Mouse (Mus musculus) hindbrain, embryonic 13.5 days (tissue): ENCODE data around the gene Aida. TPM values are rescaled to one million over a fixed set of nuclear protein-coding genes. Genes with fewer than 3 reads are reported as not detected.

Experiments used
- ATAC-seq: fragments of 200-750 bp; cut with Nextera tagmentation; 2 replicates; pipeline ENCODE4 v1.8.0; 2017; ENCODE audit warnings: moderate TSS enrichment; ENCODE audit not compliant: low FRiP score
- H3K27ac ChIP-seq: fragments of 300-500 bp; sonication (generic); 2 replicates; pipeline ENCODE4 v1.5.1; 2015; ENCODE audit warnings: inconsistent platforms, mild to moderate bottlenecking, moderate library complexity
- H3K27me3 ChIP-seq: fragments of 300-500 bp; sonication (generic); 2 replicates; pipeline ENCODE4 v1.6.1; 2015; ENCODE audit warnings: mild to moderate bottlenecking, inconsistent platforms
- H3K36me3 ChIP-seq: fragments of 300-500 bp; sonication (generic); 2 replicates; pipeline ENCODE4 v1.6.1; 2015; ENCODE audit warnings: mild to moderate bottlenecking, inconsistent platforms
- H3K4me1 ChIP-seq: fragments of 300-500 bp; sonication (generic); replicated peaks from 2 replicates; pipeline ENCODE4 v1.6.1; 2015; ENCODE audit warnings: inconsistent platforms
- H3K4me2 ChIP-seq: fragments of 300-500 bp; sonication (generic); 2 replicates; pipeline ENCODE4 v1.6.1; 2015; ENCODE audit warnings: inconsistent platforms, mild to moderate bottlenecking, moderate library complexity
- H3K4me3 ChIP-seq: fragments of 300-500 bp; sonication (generic); 2 replicates; pipeline ENCODE4 v1.5.1; 2015; ENCODE audit warnings: mild to moderate bottlenecking, inconsistent platforms
- H3K9ac ChIP-seq: fragments of 300-500 bp; sonication (generic); 2 replicates; pipeline ENCODE4 v1.6.1; 2015; ENCODE audit warnings: mild to moderate bottlenecking, inconsistent platforms
- H3K9me3 ChIP-seq: fragments of 300-500 bp; sonication (generic); 2 replicates; pipeline ENCODE4 v1.6.1; 2016; ENCODE audit warnings: inconsistent platforms
- WGBS: fragments of 180-500 bp; shearing (Covaris S2); methylation state at CpG from one replicate; pipeline ENCODE4 v1.1.7; 2015; 5-methylcytosine and 5-hydroxymethylcytosine counted together
- polyA plus RNA-seq: library from polyadenylated mRNA; unstranded; fragments of >200 nt; fragmentation: Nextera tagmentation; extraction: Ambion mirVana; gene quantifications from 2 replicates; pipeline ENCODE4 v1.2.1, GENCODE M21; 2015

Gene Aida
- polyA plus RNA-seq = 50.9 and 51.8 TPM in 2 replicates

DNA sequence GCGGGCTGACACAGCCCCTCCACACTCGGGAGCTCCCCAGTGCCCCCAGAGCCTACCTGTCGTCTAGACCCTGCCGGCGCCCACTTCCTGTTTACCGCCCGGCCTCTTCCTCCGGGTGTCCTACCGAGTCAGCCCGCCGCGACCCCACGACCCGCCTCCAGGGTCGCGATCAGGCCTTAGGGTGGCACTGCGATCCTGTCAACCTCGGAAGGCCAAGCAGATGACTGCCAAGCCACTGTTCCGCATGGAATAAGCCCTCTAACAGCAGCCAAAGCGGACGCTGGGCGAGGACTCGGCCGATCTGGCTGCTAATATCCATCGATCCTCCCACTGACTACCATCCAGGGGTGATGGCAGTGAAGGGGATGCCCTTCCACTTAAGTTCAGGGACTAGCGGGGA lies at the start of gene Aida:
Gene Aida (plus strand): TSS at position 126 of the 400 bp plus-strand sequence.
- Histone ChIP-seq H3K9me3 (no peaks in the 10 kb centered on the region), H3K4me1 (0 out of 2 replicates have a peak, but pooled peaks cover 7% of the 10 kb centered on the region), H3K4me3 (peak within 1 kb of the TSS; percentile 51), H3K27ac (peak within 1 kb of the TSS; percentile 80), H3K27me3 (no peaks in the 10 kb centered on the region), H3K9ac (peak within 1 kb of the TSS; percentile 74), H3K36me3 (peaks cover 23% of the 10 kb centered on the region), H3K4me2 (peak within 1 kb of the TSS; percentile 57)
- ATAC-seq = peak; percentile 30
- WGBS = under 1% methylated on average over 26 of the region's 26 CpGs

DNA sequence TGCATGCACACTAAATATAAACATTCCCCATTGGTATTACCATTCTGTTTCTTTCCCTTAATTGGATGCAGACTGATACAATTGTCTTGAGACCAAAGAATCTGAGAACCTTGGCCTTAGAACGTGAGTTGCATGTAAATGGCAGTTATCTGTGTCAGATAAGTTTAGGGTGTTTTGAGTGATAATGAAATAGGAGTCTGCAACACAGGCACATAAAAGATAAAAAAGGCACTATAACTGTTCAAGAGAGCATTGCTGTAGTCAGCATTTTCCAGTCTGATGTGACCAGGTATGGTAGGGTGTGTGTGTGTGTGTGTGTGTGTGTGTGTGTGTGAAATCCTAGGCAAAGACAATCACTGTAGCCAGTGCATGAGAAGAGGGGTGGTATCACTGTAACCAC lies 48.2 kb upstream of the Aida start:
- WGBS = 43% methylated on average over 1 of the region's 1 CpGs
- H3K4me2 ChIP-seq = no peak overlapping the region

DNA sequence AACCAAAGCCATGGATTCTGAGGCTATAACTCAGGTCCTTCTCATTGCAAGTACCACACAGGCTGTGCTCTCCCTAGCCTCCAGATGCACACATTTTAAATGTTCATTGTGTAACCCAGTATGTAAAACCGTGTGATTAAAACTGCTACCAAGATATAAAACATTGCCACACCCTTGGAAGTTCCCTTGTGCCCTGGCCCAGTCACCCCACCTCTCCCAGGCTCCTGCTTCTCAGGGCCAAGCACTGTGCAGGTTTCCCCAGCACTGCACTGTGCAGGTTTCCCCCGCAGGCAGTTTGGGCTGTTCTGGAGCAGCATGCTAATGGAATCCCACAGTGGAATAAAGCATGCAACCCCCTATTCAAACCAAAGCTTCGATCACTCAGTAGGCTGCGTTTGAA lies 45.8 kb upstream of the Aida start:
- Histone ChIP-seq H3K4me2 (no peak overlapping the region), H3K4me1 (peaks cover 22% of the 10 kb centered on the region), H3K9ac (no peak overlapping the region), H3K27me3 (no peaks in the 10 kb centered on the region), H3K4me3 (no peak overlapping the region), H3K27ac (no peak overlapping the region), H3K9me3 (no peaks in the 10 kb centered on the region), H3K36me3 (no peaks in the 10 kb centered on the region)
- 64% methylated on average over 4 of the region's 4 CpGs for WGBS
- ATAC-seq = no peak

More for the DNA sequence above, 48.2 kb upstream of the Aida start:
- Histone ChIP-seq H3K4me1 (peaks cover 21% of the 10 kb centered on the region), H3K27ac (no peak overlapping the region), H3K9me3 (no peaks in the 10 kb centered on the region), H3K36me3 (no peaks in the 10 kb centered on the region), H3K9ac (no peak overlapping the region), H3K4me3 (no peak overlapping the region), H3K27me3 (no peaks in the 10 kb centered on the region)
- ATAC-seq = no peak

DNA sequence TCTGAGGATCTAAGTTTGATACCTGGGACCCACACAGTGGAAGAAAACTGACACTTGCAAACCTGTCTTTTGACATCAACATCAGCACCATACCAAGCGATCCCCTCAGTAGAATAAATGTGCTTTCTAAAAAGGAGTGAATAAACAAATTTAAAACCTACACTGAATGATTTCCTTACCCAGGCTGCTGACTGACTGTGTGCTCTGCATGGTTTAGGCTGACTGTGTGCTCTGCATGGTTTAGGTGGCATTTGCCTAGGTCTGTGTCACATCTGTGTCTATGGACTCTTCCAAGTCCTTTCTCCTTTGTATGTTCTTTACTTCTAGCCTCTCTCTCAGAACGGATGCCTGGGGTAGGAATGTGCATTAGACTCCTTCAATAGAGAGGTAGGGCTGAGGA lies 44.6 kb upstream of the Aida start:
- no peaks in the 10 kb centered on the region for H3K27me3 ChIP-seq
- WGBS = 82% methylated on average over 2 of the region's 2 CpGs
- no peaks in the 10 kb centered on the region for H3K36me3 ChIP-seq
- no peak for ATAC-seq
- H3K4me2 ChIP-seq = no peak overlapping the region
- no peak overlapping the region for H3K9ac ChIP-seq
- no peaks in the 10 kb centered on the region for H3K9me3 ChIP-seq
- H3K4me3 ChIP-seq = no peak overlapping the region
- H3K4me1 ChIP-seq = peaks cover 20% of the 10 kb centered on the region
- 0 out of 2 replicates have a peak overlapping the region, but pooled peaks have one; percentile 71 for H3K27ac ChIP-seq

DNA sequence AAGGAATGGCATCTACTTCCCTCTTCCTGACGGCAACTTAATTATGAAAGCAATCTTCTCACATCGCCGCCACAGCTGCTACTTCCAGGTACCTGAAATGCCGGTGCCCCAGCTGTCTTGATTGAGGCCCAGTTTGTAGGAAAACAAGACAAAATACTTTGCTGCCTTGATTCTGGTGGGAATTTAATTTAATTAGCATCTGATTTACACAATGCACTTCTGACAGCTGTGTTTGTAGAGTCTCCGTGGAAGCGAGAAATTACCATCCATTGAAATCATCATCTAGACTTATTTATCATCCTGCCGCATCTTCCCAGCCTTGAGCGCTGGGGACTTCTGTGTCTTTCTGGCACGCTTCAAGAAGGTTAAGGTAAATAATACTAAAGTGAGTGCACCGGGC lies 43.8 kb upstream of the Aida start:
- H3K9ac ChIP-seq = 0 out of 2 replicates have a peak overlapping the region, but pooled peaks have one; percentile 15
- 26% methylated on average over 10 of the region's 10 CpGs for WGBS
- 0 out of 2 replicates have a peak, but pooled peaks have one; percentile 32 for ATAC-seq

DNA sequence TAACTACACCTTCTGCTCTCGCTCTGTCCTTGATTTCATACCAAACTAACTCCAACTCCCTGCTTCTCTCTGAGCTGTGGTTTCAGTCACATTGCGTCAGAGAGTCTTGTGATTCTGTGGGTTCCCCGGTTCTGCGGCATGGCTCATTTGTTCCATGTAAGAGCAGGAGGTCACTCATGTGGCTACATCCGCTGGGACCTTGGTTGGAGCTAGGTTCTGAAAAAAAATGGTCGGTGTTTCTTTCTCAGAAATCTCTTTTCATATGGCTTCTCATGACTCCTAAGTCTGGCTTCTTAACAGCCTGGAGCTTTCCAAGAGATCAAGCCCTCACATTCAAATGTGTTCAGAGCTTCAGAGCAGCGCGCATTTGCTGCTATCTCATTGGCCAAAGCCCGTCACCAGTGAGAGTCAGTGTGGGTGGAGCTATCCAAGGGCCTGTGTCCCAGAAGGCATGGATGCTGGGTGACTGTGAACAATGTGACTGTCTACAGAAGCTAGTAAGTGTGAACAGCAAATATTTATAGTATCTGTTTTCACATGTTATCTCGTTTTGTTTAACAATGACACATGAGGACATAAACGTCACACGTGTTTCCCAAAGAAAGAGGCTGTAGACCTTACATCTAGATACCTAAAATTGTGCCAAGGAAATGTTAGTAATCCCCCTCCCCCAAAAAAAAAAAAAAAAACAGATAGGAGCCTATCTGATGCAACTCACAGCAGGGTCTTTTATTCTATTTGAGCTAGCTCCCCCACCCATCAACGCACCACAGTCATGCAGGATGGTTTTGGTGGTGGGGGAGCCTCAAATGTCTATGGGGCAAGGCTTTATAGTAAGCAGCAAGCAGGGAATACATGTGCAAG lies 32.0 kb upstream of the Aida start:
- H3K4me2 ChIP-seq = no peak overlapping the region
- 80% methylated on average over 13 of the region's 13 CpGs for WGBS
- H3K36me3 ChIP-seq = no peaks in the 10 kb centered on the region
- H3K9me3 ChIP-seq = no peaks in the 10 kb centered on the region
- H3K4me1 ChIP-seq = no peaks in the 10 kb centered on the region
- H3K27ac ChIP-seq = no peak overlapping the region
- no peak overlapping the region for H3K9ac ChIP-seq
- ATAC-seq = no peak
- H3K4me3 ChIP-seq = no peak overlapping the region
- no peaks in the 10 kb centered on the region for H3K27me3 ChIP-seq

More for the DNA sequence above, 43.8 kb upstream of the Aida start:
- Histone ChIP-seq H3K27ac (peak overlapping the region; percentile 71), H3K9me3 (no peaks in the 10 kb centered on the region), H3K27me3 (no peaks in the 10 kb centered on the region), H3K4me1 (peaks cover 17% of the 10 kb centered on the region), H3K4me2 (0 out of 2 replicates have a peak overlapping the region, but pooled peaks have one; percentile 3), H3K36me3 (no peaks in the 10 kb centered on the region), H3K4me3 (no peak overlapping the region)

DNA sequence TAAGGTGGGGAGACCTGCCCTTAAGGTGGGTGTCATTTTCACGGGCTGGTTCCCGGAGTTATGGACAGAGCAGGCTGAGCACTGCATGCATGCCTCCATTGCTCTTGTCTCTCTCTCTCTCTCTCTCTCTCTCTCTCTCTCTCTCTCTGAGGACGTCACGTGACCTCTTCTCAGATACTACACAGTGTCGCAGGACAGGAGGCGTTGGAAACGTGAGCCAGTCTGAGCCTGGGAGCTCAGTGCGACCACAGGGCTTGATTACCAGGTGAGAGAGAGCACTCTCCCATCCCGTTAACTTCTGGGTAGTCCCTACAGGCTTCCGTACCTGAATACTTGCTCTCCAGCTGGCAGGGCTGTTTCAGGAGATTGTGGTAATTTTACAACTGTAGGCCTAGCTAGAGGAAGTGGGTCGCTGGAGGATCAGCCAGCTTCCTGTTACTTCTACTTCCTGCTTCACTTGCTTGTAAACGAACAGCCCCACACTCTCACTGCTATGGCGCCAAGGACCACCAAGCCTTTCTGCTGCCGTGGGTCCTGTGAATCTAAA lies 30.4 kb upstream of the Aida start:
- H3K9me3 ChIP-seq = no peaks in the 10 kb centered on the region
- no peak overlapping the region for H3K4me2 ChIP-seq
- H3K27me3 ChIP-seq = no peaks in the 10 kb centered on the region
- 76% methylated on average over 14 of the region's 14 CpGs for WGBS
- no peaks in the 10 kb centered on the region for H3K36me3 ChIP-seq
- H3K4me1 ChIP-seq = no peaks in the 10 kb centered on the region
- H3K9ac ChIP-seq = no peak overlapping the region
- H3K27ac ChIP-seq = no peak overlapping the region
- ATAC-seq = no peak
- H3K4me3 ChIP-seq = no peak overlapping the region

DNA sequence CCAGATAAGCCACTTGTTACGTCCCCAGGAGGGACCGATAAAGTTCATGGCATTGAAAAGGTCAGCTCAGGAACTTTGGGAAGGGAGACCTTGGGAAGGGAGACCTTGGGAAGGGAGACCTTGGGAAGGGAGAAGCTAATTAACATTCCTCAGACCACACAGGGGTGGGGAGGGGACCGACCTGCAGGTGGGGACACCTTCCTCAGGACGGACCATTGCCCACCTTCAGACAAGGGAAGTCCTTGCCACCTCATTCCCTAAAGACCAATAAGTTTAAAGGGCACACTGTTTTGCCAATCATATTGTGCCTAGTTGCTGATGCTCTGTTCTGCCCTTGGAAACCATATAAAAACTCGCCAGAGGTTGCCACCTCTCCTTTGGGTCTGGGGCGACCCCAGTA lies 28.7 kb upstream of the Aida start:
- H3K27ac ChIP-seq = no peak overlapping the region
- H3K4me2 ChIP-seq = no peak overlapping the region
- no peaks in the 10 kb centered on the region for H3K36me3 ChIP-seq
- no peaks in the 10 kb centered on the region for H3K9me3 ChIP-seq
- no peaks in the 10 kb centered on the region for H3K4me1 ChIP-seq
- no peak for ATAC-seq
- WGBS = 83% methylated on average over 6 of the region's 6 CpGs
- H3K27me3 ChIP-seq = no peaks in the 10 kb centered on the region
- H3K4me3 ChIP-seq = no peak overlapping the region
- no peak overlapping the region for H3K9ac ChIP-seq

DNA sequence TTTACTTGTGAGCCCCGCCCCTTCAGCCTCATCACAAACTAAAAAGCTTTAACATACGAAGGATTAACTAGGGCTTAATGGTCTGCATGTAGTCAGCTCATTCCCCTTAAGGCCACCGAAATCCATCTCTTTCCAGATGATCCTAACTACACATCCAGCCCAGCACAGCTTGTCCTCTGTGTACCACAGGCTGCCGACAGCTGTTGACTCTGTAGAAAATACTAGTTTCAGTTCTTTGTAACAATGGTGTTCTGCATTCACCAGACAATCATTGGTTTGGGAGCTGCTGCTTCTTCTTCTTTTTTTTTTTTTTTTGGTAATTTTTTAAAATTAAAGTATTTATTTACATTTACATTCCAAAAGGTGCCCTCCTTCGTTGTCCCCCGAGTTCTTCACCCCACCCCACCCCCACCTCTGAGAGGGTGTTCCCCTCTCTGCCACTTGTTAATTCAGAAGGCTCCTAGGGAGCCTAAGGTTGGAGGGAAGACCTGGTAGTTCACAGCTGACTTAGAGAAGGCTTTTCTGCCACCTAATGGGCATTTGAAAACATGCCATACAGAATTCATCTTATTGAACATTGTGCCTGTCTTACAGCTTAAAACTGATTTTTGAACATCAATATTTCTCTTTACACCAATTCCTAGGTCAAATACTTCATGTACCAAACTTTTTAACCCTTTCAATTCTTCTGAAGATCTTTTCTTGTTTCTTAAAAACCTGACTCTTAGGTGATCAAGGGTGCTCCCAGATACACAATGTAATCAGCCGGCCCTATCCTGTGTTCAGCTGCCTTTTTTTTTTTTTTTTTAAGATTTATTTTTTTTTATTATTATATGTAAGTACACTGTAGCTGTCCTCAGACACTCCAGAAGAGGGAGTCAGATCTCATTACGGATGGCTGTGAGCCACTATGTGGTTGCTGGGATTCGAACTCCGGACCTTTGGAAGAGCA lies 23.2 kb upstream of the Aida start:
- Histone ChIP-seq H3K27me3 (no peaks in the 10 kb centered on the region), H3K9me3 (no peaks in the 10 kb centered on the region), H3K36me3 (peaks cover 14% of the 10 kb centered on the region), H3K4me1 (no peaks in the 10 kb centered on the region), H3K4me2 (no peak overlapping the region), H3K4me3 (no peak overlapping the region), H3K9ac (no peak overlapping the region), H3K27ac (no peak overlapping the region)
- ATAC-seq = no peak
- WGBS = 65% methylated on average over 10 of the region's 10 CpGs

DNA sequence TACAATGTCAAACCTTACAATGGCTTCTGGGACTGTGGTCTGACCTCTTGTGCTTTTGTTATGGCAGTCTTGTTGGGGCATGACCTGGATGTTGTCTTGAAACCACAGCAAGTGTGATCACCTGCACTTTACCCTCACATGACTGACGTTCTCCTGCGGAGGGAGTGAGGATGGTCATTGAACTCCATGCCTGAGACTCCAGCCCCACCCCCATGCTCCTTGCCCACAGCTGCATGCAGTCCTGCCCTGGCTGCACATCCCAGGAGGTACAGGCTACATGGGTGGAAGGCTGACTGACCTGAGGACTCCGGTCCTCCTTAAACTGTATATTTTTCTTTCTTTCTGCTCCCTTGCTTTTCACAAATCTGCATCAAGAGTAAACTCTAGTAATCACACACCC lies 22.0 kb upstream of the Aida start:
- no peak for ATAC-seq
- H3K4me1 ChIP-seq = no peaks in the 10 kb centered on the region
- 68% methylated on average over 3 of the region's 3 CpGs for WGBS

DNA sequence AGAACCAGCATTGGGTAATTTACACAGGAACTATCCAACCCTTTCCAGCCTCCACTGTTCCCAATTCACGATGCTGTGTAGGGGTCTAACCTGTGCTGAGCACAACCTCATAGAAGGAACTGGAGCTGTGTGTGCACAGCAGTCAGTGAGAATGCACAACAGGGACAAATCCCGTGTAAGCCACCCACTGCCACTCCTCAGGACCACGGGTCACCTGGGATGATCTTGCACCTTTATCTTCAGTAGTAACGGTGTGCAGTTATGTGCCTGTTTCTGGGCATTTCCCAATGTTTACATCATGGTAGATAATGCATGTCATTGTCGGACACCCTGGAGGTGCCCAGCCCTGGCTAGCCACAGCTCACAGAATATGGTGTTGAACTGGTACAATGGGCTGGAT lies 20.6 kb upstream of the Aida start:
- no peaks in the 10 kb centered on the region for H3K27me3 ChIP-seq
- no peaks in the 10 kb centered on the region for H3K4me1 ChIP-seq
- no peak overlapping the region for H3K4me2 ChIP-seq
- no peak overlapping the region for H3K27ac ChIP-seq
- no peak overlapping the region for H3K4me3 ChIP-seq
- ATAC-seq = no peak
- H3K9ac ChIP-seq = no peak overlapping the region
- peaks cover 37% of the 10 kb centered on the region for H3K36me3 ChIP-seq
- WGBS = 86% methylated on average over 5 of the region's 5 CpGs
- no peaks in the 10 kb centered on the region for H3K9me3 ChIP-seq

More for the DNA sequence above, 22.0 kb upstream of the Aida start:
- Histone ChIP-seq H3K9me3 (no peaks in the 10 kb centered on the region), H3K36me3 (peaks cover 25% of the 10 kb centered on the region), H3K4me3 (no peak overlapping the region), H3K4me2 (no peak overlapping the region), H3K27me3 (no peaks in the 10 kb centered on the region), H3K27ac (no peak overlapping the region), H3K9ac (no peak overlapping the region)

DNA sequence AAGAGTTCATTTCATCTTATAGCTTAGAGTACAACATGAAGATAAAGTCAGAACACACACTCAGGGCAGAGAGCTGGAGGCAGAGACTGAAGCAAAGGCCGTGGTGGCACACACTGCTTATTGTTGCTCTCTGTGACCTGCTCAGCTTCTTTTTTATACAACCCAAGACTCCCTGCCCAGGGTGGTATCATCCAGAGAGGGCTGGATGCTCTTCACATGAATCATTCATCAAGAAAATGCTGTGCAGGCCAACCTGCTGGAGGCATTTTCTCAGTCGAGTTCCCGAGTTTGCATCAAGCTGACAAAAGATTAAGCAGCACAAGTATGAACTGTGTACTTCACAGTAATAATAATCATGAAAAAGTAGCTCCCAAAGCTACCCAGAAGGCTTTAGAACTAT lies 8.0 kb upstream of the Aida start:
- no peak overlapping the region for H3K27ac ChIP-seq
- no peaks in the 10 kb centered on the region for H3K27me3 ChIP-seq
- no peaks in the 10 kb centered on the region for H3K9me3 ChIP-seq
- H3K4me1 ChIP-seq = no peaks in the 10 kb centered on the region
- H3K4me2 ChIP-seq = no peak overlapping the region
- H3K36me3 ChIP-seq = peaks cover 89% of the 10 kb centered on the region
- H3K9ac ChIP-seq = no peak overlapping the region
- no peak for ATAC-seq
- 94% methylated on average over 3 of the region's 3 CpGs for WGBS
- no peak overlapping the region for H3K4me3 ChIP-seq
